Mouse (Mus musculus): Measurements from ENCODE around the gene Lhfpl3. TPM values are rescaled to one million over a fixed set of nuclear protein-coding genes. Genes with fewer than 3 reads are reported as not detected.

Gene Lhfpl3
- polyA plus RNA-seq, 1 experiment: 0.14 TPM

DNA sequence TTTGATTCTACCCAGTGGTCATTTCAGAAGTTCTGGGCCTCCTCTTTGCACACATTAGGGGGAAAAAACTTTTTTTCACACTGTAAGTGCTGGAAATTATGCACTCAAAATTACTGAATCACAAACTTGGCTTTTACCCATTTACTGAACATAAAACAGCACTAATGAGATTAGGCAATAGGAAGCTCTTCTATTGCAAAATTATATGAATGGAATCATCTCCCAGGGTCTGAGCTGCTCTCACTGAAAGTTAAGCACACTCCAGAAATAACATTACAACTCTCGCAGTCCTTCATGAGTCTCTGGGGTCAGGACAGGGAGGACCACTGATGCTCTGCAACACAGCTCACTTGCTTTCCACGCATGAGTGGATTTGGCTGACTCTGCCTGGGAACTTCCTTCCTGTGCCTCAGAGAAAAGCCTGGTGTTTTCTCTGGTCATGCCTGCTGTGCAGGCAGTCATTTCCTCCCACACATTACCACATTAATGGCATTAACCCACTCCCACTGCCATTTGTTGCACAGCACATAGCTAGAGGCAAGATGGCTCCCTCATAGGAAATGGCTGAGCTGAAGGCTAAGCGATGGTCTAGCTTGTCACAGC, 510.1 kb downstream of the Lhfpl3 start:
- H3K4me3 ChIP-seq (ENCODE audit: low read depth, low read length): no peak overlapping the region
- H3K27ac ChIP-seq (ENCODE audit: insufficient read depth, low read depth, low read length): no peak overlapping the region
- WGBS: 68% methylated on average over 3 of the region's 3 CpGs
- H3K36me3 ChIP-seq (ENCODE audit: control insufficient read depth, insufficient read depth, low read length): no peaks in the 10 kb centered on the region
- H3K27me3 ChIP-seq (ENCODE audit: control insufficient read depth, insufficient read depth, low read length): no peaks in the 10 kb centered on the region
- no peaks in the 10 kb centered on the region for H3K4me1 ChIP-seq (ENCODE audit: control insufficient read depth, insufficient read depth, insufficient read length, low read length)
- TF ChIP-seq CTCF (IDR thresholded peaks at IDR 0.05; ENCODE audit: extremely low read depth, insufficient read length, insufficient replicate concordance, low read depth, low read length): no peak
- TF ChIP-seq POLR2A (IDR thresholded peaks at IDR 0.05; ENCODE audit: low read depth, low read length): no peak

DNA sequence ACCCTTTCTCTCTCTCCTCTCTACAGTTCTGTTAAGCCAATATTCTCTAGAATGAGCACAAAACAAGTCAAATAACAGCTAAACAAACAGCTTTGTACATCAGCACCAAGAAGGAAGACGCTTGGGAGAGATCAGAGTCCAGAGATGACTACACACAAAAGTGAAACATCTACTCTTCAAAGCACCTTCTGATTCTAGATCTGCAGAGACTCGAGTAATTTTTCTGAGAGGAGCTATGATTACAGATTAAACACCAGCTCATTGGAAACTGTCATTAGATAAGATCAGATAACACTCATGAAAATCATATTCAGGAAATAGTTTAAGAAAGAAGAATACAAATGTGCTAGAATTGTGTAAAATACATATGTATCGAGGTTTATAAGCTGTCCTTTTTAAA, 527.5 kb downstream of the Lhfpl3 start:
- TF ChIP-seq POLR2A (IDR thresholded peaks at IDR 0.05; ENCODE audit: low read depth, low read length): no peak
- no peak for TF ChIP-seq CTCF (IDR thresholded peaks at IDR 0.05; ENCODE audit: extremely low read depth, insufficient read length, insufficient replicate concordance, low read depth, low read length)
- WGBS: 45% methylated on average over 3 of the region's 3 CpGs
- H3K27ac ChIP-seq (ENCODE audit: insufficient read depth, low read depth, low read length): no peak overlapping the region
- no peaks in the 10 kb centered on the region for H3K4me1 ChIP-seq (ENCODE audit: control insufficient read depth, insufficient read depth, insufficient read length, low read length)
- H3K4me3 ChIP-seq (ENCODE audit: low read depth, low read length): no peak overlapping the region
- H3K36me3 ChIP-seq (ENCODE audit: control insufficient read depth, insufficient read depth, low read length): no peaks in the 10 kb centered on the region
- H3K27me3 ChIP-seq (ENCODE audit: control insufficient read depth, insufficient read depth, low read length): no peaks in the 10 kb centered on the region

DNA sequence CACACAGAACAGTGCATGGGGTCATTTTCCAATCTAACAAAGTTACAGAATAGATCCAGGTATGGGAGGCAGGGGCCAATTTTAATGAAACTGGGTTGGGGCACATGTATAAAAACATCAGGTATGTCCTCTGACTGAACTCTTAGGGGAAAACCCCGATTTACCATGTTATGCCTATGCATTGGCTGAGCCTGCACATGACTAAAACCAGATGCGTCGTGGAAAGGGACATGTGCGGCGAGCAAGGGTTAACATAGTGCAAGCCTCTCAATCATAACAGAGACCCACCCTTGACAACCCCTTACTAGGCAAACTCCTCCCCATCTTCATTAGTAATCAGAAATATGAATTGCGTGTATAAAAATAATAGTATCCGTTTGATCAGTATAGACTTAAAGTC, 533.5 kb downstream of the Lhfpl3 start:
- H3K27ac ChIP-seq (ENCODE audit: insufficient read depth, low read depth, low read length): no peak overlapping the region
- WGBS: 89% methylated on average over 7 of the region's 7 CpGs
- H3K4me1 ChIP-seq (ENCODE audit: control insufficient read depth, insufficient read depth, insufficient read length, low read length): no peaks in the 10 kb centered on the region
- H3K36me3 ChIP-seq (ENCODE audit: control insufficient read depth, insufficient read depth, low read length): no peaks in the 10 kb centered on the region
- no peaks in the 10 kb centered on the region for H3K27me3 ChIP-seq (ENCODE audit: control insufficient read depth, insufficient read depth, low read length)
- no peak overlapping the region for H3K4me3 ChIP-seq (ENCODE audit: low read depth, low read length)
- no peak for TF ChIP-seq POLR2A (IDR thresholded peaks at IDR 0.05; ENCODE audit: low read depth, low read length)
- TF ChIP-seq CTCF (IDR thresholded peaks at IDR 0.05; ENCODE audit: extremely low read depth, insufficient read length, insufficient replicate concordance, low read depth, low read length): no peak

DNA sequence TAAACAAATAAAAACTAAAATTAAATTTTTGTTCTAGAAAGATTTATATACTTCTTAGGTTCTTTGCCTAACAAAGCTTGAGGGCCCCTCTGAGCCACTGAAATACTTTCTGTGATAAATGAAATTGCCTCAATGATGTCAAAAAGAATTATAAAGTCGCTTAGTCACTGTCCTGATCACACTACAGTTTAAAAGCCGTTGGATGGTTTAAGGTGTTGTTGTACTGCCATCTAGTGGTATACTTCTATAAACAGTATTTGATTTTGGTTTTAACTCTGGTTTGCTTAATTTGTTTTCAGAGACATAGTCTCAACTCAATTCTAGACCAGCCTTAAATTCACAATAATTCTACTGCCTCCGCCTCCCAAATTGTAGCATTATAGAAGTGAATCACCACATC, 539.0 kb downstream of the Lhfpl3 start:
- H3K27me3 ChIP-seq (ENCODE audit: control insufficient read depth, insufficient read depth, low read length): no peaks in the 10 kb centered on the region
- 16% methylated on average over 3 of the region's 3 CpGs for WGBS
- TF ChIP-seq POLR2A (IDR thresholded peaks at IDR 0.05; ENCODE audit: low read depth, low read length): no peak
- no peak for TF ChIP-seq CTCF (IDR thresholded peaks at IDR 0.05; ENCODE audit: extremely low read depth, insufficient read length, insufficient replicate concordance, low read depth, low read length)

DNA sequence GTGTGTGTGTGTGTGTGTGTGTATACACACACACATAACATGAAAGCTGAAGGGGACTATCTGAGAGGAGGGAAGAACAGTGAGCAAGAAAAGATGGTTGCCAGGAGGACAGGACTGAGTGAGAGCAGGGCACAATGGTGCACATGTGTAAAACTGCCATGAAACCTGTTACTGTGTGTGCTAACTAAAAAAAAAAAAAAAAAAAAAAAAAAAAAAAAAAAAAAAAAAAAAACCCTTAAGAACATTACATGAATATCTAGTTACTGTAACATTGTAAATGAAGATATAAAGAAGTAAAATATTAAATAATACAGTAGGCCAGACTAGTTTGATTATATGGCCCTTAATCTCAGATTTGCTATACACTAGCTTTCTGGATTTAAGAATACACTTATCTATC, 543.3 kb downstream of the Lhfpl3 start:
- no peak overlapping the region for H3K27ac ChIP-seq (ENCODE audit: insufficient read depth, low read depth, low read length)
- no peak overlapping the region for H3K4me3 ChIP-seq (ENCODE audit: low read depth, low read length)
- no peaks in the 10 kb centered on the region for H3K4me1 ChIP-seq (ENCODE audit: control insufficient read depth, insufficient read depth, insufficient read length, low read length)
- no peaks in the 10 kb centered on the region for H3K36me3 ChIP-seq (ENCODE audit: control insufficient read depth, insufficient read depth, low read length)
- TF ChIP-seq CTCF (IDR thresholded peaks at IDR 0.05; ENCODE audit: extremely low read depth, insufficient read length, insufficient replicate concordance, low read depth, low read length) (no peak), POLR2A (IDR thresholded peaks at IDR 0.05; ENCODE audit: low read depth, low read length) (no peak)
- no peaks in the 10 kb centered on the region for H3K27me3 ChIP-seq (ENCODE audit: control insufficient read depth, insufficient read depth, low read length)

More for the DNA sequence above, 539.0 kb downstream of the Lhfpl3 start:
- Histone ChIP-seq H3K36me3 (ENCODE audit: control insufficient read depth, insufficient read depth, low read length) (no peaks in the 10 kb centered on the region), H3K27ac (ENCODE audit: insufficient read depth, low read depth, low read length) (no peak overlapping the region), H3K4me1 (ENCODE audit: control insufficient read depth, insufficient read depth, insufficient read length, low read length) (no peaks in the 10 kb centered on the region), H3K4me3 (ENCODE audit: low read depth, low read length) (no peak overlapping the region)

Other genes with a start within 250 kb of the Lhfpl3 start
- 0.81 and 1.2 TPM in 2 replicates for gene Orc5, start 195.6 kb upstream of the Lhfpl3 start, polyA plus RNA-seq (2012; rRNA removed)